Mouse (Mus musculus) G1E-ER4 (cell line): ENCODE data around the gene Rgsl1. TPM values are rescaled to one million over a fixed set of nuclear protein-coding genes. Genes with fewer than 3 reads are reported as not detected.

ENCODE experiments used
- GATA1 ChIP-seq: IDR thresholded peaks from one replicate; pipeline ENCODE4 v1.8.0; 2012; ENCODE audit warnings: low read length, inconsistent platforms
- polyA plus RNA-seq: library from polyadenylated mRNA; stranded (reverse); fragments of >175 nt; gene quantifications from 2 replicates; pipeline ENCODE4 v1.2.3, GENCODE M21; 2012

Gene Rgsl1
- polyA plus RNA-seq, 1 experiment: not detected

DNA sequence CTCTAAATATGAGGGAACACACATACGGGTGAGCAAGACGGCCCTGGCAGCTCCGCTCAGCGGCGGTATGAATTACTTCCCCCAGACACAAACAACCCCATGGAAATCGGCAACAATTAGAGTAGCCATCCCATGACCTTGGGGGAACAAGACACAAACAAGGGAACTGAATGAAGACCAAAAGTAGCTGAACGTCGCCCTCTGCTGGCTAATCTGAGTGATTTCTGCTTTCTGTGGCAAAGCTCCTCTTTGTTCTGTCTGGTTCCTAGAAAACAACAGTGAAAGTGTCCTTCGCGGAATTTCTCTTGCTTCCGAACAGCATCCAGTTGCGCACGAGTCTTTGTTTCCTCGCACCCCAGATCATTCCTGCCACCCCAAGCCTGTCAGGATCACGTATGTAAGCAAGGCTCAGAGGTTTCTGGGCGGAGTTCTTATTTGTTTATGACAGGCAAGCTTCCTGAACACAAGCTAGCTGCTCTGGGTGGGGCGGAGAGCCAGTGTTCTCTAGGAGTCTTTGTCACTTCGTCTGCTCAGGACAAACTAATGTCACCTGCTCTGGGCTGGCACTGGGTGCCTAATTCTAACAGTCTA lies 94.6 kb downstream of the Rgsl1 start, which contains the start of gene Rnasel:
Gene Rnasel (plus strand): TSS at position 216 of the 591 bp plus-strand sequence.
- no peak for TF ChIP-seq GATA1

DNA sequence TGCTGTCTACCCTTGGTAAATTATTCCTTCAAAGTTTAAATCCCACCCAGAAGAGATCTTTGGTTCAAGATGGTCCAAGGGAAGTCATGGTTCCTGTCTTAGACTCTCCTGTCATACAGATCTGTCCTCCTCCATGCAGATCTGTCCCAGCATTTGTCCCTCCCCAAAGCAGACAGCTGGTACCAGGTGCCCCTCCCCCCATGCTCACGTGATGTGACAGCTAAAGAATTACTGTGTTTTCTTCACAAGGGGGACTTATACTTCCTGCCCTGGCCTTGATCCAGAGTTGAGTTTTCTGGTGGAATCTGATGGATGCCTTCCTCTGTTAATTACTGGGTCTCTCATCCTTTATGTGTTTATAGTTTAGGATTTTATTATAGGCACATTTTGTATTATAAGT lies 95.4 kb downstream of the Rgsl1 start:
- TF ChIP-seq GATA1: no peak

DNA sequence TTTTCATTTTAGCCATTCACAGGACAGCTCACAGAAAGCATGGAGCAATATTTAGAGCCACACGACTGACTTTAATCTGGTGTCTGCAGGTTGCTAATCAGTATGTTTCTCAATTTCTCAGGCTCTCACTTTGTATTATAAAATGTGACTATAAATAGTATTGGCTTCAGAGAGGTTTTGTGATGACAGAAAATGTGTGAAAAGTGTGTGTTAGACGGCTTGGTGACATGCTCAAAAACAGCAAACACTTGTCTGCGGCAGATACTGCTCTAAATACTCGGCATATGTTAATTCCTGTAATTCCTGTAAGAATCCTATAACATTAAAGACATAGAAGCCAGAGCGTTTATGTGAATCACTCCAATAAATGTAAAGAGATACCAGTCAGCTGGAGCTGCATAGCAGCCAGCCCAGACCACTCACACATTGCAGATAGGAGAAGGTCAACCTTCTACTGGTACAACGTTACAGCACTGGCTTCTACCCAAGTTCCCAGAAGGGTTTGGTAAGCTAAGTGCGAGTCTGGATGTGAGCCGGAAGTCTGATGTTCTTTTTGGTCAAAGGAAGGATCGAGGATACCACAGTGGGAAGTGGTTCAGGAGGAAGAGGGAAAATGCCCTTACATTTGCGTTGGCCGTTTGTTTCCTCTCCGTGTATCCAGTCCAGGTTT lies 95.9 kb downstream of the Rgsl1 start:
- no peak for TF ChIP-seq GATA1

DNA sequence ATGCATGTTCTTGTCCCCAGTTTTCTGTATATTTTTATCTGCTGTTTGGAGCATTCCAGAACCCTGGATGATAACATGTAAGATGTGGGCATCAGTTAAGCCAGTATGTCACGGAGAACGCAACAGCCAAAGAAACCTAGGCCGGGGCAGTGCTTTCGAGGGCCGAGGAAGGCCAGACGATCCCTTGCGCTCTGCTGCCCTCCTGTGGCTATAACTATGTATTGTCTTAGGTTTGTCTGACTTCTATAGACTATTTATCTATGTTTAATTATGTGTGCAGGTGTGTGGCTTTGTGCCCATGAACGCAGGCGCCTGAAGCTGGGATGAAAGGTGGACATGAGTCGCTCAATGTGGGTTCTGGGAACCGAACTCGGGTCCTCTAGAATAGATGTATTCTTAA lies 97.2 kb downstream of the Rgsl1 start:
- TF ChIP-seq GATA1: no peak

DNA sequence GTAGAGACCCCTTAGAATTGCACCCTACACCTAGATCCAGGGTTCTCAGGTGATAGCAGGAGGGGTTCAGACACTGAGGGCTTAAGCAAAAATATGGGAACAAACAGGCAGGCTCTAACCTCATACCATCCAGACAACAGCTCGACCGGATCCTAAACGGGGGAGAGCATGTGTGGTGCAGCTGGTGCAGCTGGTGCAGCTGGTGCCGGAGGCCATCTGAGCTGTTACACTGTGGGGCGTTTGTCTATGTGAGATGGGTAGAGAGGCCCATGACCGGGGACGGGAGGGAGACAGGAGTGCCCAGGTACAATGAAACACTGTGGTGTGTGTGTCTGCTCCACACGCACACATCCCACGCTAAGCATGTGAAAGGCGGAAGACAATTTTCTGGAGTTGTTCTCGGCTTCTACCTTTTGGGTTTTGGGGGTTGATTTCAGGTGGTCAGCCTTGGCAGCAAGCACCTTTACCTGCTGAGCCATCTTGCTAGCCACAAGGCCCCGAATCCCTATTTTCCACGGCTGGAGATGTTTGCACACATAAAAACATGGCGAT lies 97.7 kb downstream of the Rgsl1 start:
- TF ChIP-seq GATA1: no peak

DNA sequence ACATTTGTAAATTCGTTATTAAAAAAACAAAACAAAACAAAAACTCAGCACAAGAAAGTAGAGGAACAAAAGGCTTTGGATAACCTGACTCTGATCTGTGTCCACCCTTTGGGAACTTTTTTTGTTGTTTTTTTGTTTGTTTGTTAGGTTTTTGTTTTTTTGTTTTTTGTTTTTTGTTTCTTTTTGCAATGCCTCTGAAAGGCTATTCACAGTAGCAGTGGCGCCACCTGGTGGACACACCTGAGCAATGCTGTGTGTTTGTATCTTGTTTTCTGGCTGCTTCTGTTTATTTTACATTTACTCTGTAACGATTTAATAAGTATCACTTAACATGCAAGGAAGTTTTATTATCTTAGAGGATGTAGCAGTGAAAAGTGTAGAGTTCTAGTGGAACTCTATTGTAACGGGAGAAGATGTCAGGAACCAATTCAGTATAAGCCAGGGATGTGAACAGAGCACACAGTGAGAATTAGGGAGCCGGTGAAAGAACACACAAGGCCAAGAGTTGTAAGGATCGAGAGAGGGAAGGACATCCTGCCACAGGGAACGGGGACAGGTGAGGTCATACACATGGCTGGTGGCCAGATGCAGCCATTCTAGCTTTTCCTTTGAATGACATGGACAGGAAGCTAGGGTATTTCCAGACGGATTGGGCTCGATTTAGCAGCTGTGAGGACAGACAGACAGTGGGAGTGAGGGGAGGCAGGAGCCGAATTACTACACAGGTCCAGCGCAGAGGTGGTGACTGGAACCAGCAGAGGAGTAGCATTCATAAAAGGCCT lies 101.4 kb downstream of the Rgsl1 start:
- TF ChIP-seq GATA1: no peak

DNA sequence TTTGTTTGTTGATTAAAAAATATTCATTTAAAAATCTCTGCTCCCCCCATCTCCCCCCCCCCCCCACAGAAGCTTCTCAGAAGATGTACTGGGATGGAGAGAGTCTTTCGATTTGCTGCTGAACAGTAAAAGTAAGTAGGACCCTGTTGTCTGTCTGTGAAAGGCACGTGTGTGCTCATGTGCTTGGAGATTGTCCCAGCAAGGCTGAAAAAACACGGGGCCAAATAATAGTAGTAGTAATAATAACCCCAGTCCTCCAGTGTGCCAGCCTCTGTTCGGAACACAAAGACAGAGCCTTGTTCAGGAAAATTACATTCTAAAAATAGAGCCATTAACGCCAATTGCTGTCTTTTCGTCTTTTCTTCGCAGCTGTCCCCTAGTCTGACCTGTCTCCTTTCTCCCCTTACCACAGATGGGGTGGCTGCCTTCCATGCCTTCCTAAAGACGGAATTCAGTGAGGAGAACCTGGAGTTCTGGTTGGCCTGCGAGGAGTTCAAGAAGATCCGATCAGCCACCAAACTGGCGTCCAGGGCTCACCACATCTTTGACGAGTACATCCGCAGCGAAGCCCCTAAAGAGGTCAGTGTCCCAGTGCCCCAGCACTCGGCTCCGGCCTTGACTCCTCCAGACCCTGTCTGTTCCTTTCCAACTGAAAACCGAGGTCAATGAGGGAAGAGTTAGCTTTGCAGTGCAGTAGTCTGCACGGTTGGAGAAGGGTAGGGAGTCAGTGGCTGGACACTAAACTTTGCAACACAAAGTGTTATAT lies 102.2 kb downstream of the Rgsl1 start:
- no peak for TF ChIP-seq GATA1

DNA sequence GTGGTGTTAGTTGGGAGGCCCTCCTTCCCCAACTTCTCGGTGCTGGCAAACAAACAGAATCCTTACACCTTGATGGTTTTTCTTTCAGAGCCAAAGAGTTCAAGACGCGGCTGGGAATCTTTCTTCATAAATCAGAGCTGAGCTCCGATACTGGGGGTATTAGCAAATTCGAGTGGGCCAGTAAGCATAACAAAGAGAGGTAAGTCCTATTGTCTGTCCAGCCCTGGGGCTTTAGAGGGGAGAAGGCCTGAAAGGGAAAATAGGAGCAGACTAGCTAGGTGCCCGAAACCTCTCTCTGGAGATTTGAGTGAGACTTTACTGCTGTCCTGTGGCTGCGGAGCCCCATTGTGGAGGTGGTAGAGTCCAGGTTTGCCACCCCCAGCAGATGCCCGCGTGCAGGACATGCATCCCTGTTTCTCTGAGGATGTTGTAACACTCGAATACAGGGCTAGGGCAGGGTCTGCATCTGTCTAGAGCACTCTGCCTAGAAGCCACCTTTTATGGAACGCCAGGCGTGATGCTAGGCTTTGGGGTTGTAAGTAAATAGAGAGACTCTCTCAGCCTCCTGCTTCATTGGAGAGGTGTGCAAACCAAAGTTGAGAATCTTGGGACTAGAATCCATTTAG lies 103.1 kb downstream of the Rgsl1 start:
- TF ChIP-seq GATA1: no peak

DNA sequence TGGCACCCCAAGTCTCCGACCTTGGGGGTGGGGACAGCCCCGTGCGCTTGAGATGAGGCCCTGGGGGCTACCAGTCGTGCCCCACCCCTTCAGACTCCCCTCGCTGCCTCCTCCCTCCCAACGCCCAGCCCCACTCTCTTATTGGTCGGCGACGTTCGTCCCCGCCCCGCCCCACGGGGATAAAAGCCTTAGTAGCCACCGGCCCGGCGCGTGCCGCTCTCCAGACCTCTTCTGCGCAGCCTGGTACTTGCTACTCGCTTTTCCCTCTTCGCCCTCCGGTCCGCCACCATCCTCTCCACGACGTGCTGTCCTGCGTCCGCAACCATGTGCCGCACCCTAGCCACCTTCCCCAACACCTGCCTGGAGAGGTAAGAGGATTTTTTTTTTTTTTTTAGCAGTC lies 103.8 kb downstream of the Rgsl1 start, which contains the start of gene Rgs16:
Gene Rgs16 (plus strand): TSS at position 205 of the 400 bp plus-strand sequence.
- TF ChIP-seq GATA1: no peak

DNA sequence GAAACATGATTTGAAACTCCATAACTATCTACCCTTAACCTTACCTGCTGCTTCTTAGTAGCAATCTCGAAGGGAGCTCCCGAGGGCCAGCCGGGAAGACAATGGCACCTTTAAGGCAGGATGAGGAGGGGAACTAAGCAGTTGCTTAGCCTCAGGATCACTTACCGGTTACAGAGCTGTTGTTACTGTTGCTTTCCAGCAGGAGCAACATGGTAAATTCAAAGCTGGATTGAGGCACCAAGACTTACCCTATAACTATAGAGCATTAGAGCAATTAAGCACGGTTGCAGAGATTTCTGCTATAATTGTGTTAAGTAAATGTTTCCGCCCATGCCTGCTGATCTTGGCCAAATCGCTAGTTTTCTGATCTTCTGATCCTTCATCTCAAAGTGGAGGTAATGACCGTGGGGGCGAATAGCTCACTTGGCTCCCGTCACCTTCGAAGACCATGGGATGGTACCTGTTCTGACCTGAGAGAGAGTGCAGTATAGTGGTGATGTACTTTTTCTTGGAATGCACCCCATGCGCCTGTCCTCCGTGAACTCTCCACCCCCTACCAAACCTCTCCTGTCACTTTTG lies 104.4 kb downstream of the Rgsl1 start:
- no peak for TF ChIP-seq GATA1

DNA sequence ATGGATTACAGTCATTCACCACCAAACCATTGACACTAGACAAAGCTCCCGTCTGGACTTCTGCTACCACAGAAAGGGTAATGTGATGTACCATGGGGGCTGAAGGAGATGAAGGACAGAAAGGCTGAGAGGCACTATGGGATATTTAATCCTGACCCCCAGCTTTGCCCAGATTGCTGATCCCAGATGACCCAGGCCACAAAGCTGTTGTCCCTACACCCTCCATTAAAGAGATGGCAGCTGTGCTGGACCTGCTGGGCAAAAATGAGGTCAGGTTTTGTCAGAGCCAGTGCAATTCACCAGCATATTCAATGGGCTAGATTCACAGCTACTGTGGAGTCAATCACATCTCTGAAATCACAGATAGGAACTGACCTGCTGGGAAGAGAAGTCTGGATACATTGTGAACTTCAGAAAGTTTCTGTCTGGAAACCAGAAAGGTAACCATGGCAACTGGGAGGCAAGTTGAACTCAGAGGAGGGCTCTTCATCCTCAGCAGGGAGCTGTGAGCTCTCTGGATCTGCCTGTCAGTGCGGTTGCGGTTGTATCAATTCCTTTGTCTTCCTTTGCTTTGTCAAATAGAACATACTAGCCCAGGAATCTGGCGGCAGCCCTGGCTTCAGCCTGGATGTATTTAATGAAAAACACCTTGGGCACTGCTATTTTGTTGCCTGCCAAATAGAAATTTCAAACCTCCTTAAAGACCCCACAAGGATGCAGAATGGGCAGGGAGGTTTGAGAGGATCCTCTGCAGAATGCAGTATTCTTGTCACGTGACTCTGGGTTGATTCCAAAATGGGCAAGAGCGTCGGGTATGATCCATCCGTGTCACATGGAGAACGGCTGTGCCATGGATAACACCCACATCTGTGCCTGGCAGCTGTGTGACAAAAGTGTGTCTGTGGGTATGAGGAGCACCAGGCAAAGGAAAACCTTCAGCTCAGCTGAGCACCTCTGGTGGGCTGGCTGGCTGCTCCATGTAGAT lies 106.5 kb downstream of the Rgsl1 start:
- TF ChIP-seq GATA1: no peak

DNA sequence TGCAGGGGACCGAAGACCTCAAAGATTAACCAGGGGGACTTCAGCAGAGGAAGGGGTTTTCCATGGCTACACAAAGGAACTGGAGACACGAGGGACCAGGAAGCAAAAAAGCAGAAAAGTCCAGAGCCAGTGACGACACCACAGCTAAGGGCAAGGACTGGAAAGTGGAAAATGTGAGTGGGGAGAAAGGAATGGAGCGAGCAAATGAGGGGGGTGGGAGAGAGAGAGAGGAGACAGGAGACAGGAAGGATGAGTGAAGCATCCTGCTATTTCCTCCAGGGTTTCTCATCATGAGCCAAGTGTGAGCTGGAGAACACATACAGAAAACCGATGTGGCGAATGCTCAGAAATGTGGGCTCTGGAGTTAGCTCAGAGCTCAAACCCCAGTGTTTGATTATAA lies 107.8 kb downstream of the Rgsl1 start:
- TF ChIP-seq GATA1: no peak

DNA sequence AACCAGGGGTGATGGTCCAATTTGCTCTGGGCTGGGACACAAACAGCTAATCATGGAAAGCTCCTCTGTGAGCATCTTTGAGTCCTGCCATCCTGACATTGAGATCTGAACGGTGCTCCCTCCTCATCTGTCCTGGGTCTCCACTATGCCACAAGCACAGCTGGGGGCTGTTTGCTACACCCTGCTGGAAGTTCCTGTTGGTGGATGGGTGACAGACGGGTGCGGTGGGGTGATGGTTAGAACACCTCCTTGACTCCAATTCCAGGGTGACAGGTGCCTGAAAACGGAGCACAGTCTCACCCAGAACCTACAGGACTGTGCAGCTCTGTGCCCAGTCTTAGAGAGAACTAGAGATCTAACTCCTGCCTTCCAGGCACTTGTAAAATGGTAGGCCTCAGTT lies 109.1 kb downstream of the Rgsl1 start:
- no peak for TF ChIP-seq GATA1
